Mouse (Mus musculus) gastrocnemius, postnatal 14 days (tissue): ENCODE results near the gene Map3k10. TPM values are rescaled to one million over a fixed set of nuclear protein-coding genes. Genes with fewer than 3 reads are reported as not detected.
"Not testable (repeated sequence)": the region's sequence is repeated elsewhere in the genome, so short reads cannot be mapped to it uniquely, and the experiment has no call there.

Source experiments
- DNase-seq: peaks from one replicate; pipeline ENCODE4 v3.0.0; 2021; ENCODE audit warnings: mixed read lengths
- intact Hi-C: fragments of 180-260 bp; cut with DNase I; formaldehyde crosslinking; loops from one replicate; pipeline ENCODE4 v1.15.1; 2025; ENCODE audit warnings: low total_unique reads
- total RNA-seq, 2 experiments: library from RNA; stranded (reverse); gene quantifications; 2 replicates each; pipeline ENCODE4 v1.2.3; 2021

Map3k10 gene
- total RNA-seq, 2 experiments from 2014 or later = 15.9 to 16.6 TPM

DNA sequence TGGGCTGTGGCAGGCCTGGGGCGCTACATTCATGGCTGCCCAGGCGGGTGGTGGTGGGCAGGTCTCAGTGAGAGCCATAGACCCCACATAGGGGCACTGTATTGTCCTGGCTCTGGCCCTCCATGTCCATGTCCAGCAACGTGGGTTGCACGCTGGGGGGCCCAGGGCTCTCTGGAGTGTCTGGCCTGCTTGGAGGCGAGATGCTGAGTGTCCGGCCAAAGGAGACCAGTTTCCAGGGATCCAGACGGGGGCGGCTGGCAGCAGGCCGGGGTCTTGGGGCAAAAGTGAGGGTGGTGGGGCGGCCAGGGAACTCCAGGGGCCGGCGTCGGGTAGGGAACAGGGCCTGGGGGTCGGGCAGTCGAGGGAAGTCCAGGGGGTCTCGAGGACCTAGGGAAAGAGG is 17.8 kb downstream of the Map3k10 start:
- DNase-seq = no peak
- intact Hi-C loops = loop anchor here (5.0 kb wide), 1 partner anchor 71 kb away; no protein-coding TSS in a partner anchor

DNA sequence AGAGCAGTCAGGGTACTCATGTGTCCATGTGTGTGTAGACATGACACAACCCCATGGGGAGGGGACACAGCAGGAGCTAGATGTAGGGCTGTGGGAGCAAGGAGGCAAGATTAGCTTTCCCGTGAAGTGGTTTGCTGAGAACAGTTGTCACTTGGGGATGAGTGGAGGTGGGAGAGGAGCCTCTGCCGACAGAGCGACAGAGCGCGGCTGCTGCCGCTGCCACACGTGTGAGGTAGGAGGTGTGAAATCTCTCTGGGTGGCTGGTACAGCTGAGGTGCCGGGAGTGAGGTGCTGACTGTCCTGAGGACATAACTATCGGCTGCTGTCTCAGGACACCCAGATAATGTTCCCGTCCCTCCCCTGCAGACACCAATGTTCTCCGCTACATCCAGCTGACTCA is 18.9 kb downstream of the Map3k10 start:
- intact Hi-C loops = loop anchor here (5.0 kb wide), 1 partner anchor 72 kb away; no protein-coding TSS in a partner anchor
- no peak for DNase-seq

DNA sequence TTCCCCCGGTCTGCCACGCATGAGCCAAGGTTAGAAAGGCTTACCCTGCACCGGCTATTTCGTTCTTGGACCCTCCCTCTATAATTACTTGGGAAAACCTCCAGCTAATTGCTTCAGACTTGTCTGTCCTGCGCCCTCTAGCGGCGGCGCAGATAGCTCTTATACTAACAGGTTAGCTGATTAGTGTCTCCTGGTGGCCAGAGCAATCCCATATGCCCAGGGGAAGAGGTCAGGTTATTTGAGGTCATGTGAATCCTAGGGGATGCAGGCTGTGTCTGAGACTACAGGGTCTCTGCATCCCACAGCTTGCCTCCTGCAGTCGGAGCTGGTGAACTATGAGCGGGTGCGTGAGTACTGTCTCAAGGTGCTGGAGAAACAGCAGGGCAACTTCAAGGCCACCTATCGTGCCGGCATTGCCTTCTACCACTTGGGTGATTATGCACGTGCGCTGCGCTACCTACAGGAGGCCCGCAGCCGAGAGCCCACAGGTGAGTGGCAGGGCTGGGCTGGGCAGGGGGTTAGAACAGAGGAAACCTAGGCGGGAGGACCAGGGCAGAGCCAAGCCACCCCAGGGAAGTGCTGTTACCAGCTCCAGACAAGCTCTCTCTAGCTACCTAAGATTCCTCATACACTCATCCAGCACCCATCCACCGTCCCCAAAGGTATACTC is 19.7 kb downstream of the Map3k10 start:
- DNase-seq = no peak
- intact Hi-C loops = loop anchor here (5.0 kb wide), 1 partner anchor 73 kb away; no protein-coding TSS in a partner anchor

DNA sequence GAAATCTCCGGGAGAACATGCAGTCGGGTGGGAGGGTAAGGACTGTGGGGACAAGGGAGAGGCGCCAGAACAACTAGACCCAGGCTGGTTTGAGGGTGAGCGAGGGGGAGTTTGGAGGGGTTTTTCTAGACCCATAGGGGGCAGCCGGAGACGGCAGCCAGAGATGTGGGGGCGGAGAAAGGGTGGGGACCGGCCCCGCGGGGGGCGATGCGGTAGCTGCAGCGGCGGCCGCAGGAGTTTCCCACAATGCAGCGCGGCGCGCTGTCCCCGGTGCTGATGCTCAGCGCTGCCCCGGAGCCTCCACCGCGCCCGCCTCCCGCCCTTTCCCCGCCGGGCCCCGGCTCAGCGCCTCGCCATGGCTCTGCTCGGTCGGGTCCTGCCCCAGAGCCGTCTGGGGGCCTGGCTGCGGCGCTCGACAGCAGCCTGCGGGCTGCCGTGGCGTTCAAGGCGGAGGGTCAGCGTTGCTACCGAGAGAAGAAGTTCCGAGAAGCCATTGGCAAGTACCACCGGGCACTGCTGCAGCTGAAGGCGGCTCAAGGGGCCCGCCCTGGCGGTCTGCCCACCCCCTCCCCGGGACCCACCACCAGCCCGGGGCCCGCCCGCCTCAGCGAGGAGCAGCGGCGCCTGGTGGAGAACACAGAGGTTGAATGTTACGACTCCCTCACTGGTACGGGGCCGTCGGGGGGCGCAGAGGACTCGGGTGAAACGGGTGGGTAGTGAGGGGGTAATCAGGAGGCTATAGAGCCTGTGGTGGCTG is 20.5 kb downstream of the Map3k10 start, which contains the start of gene Ttc9b:
TSS of gene Ttc9b (plus strand) at position 235 of the 757 bp plus-strand sequence.
- peak; percentile 39 for DNase-seq
- intact Hi-C loops = no loop called here

DNA sequence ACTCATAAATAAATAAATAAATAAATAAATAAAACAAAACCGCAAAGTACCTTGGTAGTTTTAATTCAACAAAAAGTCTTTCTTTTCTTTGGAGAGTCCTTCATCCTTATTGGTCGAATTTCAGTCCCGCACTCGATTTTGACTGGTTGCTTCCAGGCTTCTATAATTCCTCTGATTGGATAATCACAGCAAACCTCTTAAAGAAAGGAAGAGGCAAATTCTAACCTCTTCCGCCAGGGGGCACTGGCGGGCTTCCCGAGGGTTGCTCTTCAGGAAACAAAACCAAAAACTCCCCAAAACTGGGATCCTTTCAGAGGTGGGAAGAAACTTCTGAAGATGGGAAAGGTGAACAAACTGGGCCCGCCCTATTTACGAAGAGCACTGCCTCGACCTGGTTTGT is 23.4 kb downstream of the Map3k10 start:
- intact Hi-C loops = no loop called here
- DNase-seq = peak; percentile 75

DNA sequence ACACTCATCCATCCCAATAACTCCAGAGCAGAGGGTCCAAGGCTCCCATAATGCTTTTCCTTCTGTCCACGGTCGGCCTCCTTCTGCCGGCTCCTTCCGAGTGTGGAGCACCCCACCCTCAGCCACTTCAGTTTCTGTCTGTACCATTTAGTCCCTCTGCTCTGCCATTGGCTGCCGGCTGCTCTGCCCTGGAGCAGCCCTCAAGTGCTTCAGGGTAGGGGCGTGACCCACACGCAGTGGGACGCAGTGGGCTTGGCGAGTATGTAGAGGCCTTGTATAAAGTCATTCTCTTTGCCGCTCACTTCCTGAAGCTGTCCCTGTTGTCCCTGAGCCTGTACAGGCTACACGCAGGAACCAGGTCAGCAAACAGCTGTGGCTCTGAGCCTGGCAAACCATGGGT is 24.7 kb downstream of the Map3k10 start:
- intact Hi-C loops = no loop called here
- DNase-seq = no peak

DNA sequence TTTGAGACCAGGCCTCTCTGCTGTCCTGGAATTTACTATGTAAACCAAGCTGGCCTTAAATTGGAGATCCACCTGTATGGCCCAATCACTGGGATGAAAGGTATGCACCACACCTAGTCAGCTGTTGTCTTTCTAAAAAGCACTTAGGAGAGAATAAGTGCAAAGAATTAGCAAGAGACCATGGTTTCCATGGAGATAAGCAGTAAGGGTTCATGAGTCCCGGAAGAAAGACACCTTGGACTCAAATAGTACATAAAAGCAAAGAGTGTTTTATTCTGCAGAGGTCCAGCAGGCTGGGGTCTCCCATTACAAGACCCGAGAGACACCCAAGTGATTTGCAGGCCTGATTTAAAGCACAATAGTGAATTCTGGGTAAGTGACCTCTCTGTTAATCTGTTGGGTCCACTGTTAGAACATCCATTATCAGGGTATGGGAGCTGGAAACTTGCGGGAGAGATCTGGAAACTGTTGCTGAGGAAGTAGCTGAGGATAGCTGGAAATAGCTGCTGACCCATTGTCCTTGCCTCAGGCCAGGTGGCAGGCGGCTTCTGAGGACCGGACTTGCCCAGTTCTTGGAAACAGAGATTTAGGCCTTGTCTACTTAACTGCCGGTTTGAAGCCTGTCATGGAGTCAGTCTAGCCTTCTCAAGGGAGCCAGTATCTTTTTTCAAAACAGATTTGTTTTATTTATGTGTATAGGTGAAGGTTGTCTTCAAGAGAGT is 27.0 kb downstream of the Map3k10 start:
- DNase-seq = no peak
- intact Hi-C loops = no loop called here

DNA sequence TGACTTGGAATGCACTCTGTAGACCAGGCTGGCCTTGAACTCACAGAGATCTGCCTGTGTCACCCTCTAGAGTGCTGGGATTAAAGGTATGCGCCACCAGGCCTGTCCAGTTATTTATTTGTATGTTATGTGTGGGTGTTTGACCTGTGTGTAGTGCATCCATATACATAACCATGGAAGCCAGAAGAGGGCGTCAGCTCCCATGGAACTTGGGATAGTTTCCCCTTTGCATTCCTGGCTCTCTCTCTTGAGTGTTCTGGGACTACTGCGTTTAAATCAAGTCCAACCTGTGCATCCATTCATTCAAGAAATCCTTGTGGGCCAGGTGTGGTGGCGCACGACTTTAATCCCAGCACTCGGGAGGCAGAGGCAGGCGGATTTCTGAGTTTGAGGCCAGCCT is 27.9 kb downstream of the Map3k10 start:
- no peak for DNase-seq
- intact Hi-C loops = no loop called here

DNA sequence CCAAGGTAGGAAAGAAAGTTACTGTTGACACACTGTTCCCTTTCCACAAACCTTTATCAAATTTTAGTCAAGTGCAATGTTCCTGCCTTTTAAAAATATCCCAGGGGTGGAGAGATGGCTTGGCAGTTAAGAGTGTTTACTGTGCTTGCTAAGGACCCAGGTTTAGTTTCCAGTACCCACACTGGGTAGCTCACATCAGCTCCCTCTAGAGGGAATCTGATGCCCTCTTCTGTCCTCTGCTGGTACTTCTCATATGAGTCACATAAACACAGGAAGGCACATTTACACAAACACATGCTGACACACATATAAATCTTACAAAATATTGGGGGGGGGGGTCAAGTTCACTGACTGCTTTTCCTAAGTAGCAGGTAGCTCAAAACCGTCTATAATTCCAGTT is 29.9 kb downstream of the Map3k10 start:
- no peak for DNase-seq
- intact Hi-C loops = no loop called here

DNA sequence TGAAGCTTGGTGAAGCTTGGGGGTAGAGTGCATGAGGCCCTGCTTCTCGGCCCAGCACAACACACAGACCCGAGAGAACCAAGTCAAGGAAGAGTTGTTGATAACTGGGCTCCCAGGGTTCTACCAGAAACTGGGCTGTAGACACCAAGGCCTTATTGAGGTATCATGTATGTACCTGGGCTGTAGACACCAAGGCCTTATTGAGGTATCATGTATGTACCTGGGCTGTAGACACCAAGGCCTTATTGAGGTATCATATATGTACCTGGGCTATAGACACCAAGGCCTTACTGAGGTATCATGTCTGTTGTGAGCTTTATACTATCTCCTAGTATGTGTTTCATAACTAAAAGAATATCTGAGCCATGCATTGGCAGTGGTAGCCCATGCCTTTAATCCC is 39.3 kb downstream of the Map3k10 start:
- DNase-seq, intact Hi-C loops: not testable (repeated sequence)

DNA sequence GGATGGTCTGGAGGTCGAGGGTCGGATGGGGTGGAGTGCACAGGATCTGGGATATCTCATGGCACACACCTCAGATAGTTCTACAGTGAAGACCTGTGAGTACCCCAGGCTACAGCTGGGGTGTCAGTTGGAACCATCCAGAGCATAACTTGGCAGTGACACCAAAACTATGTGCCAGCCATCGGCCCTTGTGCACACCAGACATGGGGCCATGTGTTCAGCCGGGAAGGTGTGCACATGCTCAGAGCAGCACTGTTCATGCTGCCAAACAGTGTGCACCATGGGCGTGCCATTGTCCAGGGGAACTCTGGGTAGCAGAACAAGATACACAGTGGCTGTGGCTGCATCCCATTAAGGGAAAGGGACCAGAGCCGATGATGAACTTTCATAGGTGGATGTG is 39.7 kb downstream of the Map3k10 start:
- no peak for DNase-seq
- intact Hi-C loops = no loop called here

DNA sequence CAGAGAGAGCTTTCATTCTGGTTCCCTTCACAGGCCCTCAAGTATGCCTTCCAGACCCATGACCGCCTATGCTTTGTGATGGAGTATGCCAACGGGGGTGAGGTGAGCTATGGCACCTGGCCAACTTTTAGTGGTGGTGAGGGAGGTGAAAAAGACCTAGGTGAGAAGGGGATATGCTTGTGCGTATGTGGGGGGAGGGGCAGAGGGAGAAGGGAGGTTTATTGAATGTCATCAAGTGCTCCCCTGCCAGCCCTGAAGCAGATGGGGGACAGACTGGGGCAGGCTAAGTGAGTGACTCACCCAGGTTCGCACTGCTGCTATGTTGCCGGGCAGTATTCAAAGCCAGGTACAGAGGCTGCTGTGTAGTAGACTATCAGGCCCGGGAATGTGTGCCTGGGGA is 41.2 kb downstream of the Map3k10 start:
- intact Hi-C loops = no loop called here
- DNase-seq = no peak

DNA sequence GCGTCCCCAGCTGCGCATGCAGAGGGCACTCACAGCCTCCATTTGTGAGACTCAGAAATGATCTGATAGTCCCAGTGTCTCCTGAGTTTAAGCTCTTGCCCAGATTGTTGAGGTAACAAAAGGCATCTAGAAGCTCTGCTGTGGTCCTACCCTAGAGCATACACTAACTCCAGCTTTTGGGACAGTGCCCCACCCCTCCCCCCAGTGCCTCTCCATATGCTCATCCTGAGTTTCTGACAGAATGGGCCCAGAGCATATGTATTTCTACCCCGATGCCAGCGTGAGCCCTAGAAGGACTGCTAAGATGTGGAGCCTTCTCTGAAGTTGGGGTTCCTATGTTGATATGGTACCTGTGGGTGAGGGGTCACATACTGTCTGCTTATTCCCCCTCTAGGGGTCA is 43.0 kb downstream of the Map3k10 start:
- intact Hi-C loops = no loop called here
- no peak for DNase-seq

DNA sequence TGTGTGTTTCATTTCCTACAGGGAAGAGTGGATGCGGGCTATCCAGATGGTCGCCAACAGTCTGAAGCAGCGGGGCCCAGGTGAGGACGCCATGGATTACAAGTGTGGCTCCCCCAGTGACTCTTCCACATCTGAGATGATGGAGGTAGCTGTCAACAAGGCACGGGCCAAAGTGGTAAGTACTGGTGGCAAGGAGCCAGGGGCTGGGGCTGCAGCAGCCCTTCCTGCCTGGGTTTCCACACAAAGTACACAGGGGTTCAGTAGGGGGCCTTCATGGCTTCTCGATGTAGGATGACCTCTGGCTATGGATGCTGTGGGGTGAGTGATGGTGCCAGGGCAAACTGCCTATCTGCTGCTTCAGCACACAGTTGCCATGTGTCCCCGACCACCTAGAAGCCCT is 45.6 kb downstream of the Map3k10 start:
- DNase-seq, intact Hi-C loops: not testable (repeated sequence)

DNA sequence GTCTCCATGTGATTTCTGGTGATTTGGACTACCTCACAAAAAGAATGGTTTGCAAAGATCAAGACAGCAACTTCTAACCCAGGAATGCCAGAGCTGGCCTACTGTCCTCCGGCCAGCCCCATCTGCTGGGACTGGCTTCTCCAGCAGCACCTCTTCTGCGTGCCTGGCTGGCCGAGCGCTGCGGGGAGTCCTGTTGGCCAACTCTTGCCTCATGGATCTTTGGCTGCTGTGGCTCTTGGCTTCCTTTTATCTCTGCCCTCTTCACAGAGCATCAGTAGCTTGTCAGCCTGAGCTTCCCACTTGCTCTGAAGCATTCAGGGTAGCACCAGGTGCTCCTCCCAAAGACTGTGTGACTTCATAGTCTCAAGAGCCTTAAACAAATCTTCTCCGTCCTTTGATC is 46.2 kb downstream of the Map3k10 start:
- intact Hi-C loops = no loop called here
- DNase-seq = no peak

DNA sequence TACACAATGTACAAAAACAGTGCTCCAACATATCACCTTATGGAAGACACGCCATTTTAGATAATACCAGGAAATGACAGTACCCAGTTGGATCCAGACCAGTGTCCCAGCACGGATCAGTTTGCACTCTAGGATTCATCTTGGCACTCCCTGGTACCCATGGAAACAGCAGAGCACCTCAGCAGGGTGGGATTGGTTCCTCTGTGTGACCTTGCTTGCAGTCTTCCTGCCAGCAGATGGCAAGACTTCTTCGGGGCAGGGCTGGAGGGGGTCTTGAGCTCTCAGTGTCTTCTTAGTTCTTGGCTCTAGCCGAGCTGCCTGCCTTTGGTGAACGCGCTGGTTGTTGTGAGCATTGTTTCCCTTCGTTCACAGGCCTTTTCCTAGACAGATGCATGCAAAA is 46.7 kb downstream of the Map3k10 start:
- no peak for DNase-seq
- intact Hi-C loops = no loop called here

DNA sequence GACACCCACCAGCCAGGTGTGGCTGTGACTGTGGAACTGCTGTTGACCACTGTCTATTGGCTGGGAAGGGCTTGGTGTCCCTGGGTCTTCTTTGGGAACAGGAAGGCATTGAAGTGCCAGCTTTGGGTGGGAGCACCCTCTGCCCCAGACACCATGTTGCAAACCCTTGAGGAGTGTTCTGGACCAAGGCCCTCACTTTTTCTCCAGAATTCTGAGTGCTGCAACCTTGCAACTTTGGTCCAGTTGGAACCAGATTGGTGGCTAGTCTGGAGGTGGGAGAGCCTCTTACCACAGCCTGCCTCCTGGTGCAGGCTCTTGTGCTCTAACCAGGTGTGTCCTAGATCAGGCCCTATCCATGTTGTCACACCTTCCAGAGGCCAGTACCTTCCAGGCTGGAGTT is 49.4 kb downstream of the Map3k10 start:
- no peak for DNase-seq

DNA sequence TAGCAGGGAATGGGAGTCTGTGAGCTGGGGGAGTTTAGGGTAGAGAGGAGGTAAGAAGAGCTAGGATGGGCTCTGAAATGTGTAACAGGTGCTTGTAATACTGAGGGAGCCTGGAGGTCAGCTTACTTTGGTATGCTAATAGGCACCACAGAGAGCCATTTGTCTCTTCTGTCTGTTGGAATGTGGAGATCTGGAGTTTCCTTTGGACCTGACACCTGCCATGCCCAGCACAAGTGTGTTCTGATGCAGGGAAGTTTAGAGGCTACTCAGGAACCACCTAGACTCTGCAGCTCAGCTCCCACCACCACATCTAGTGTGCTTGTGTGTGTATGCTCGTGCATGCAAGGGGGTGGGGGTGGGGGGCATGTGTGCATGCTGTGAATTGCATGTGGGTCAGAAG is 52.2 kb downstream of the Map3k10 start:
- intact Hi-C loops = no loop called here
- DNase-seq = no peak

More for the DNA sequence above, 49.4 kb downstream of the Map3k10 start:
- intact Hi-C loops = no loop called here

DNA sequence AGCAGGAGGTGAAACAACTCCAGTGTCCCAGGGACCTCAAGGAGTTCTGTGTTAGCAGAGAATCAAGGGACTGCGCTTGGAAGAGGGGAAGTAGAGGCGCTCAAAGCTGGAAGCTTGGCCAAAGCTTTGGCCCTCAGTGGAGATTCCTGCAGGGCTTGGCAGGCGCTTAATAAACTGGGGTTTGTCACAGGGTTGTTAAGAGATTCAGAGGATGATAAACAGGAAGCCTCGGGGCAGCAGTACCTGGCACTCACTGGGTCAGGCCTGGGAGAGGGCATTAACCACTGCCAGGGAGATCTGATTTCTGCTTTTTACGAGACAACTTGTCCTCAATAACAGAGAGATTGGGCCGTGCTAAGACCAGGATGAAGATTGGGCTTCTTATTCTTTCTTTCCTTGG is 53.4 kb downstream of the Map3k10 start:
- intact Hi-C loops = no loop called here
- no peak for DNase-seq

DNA sequence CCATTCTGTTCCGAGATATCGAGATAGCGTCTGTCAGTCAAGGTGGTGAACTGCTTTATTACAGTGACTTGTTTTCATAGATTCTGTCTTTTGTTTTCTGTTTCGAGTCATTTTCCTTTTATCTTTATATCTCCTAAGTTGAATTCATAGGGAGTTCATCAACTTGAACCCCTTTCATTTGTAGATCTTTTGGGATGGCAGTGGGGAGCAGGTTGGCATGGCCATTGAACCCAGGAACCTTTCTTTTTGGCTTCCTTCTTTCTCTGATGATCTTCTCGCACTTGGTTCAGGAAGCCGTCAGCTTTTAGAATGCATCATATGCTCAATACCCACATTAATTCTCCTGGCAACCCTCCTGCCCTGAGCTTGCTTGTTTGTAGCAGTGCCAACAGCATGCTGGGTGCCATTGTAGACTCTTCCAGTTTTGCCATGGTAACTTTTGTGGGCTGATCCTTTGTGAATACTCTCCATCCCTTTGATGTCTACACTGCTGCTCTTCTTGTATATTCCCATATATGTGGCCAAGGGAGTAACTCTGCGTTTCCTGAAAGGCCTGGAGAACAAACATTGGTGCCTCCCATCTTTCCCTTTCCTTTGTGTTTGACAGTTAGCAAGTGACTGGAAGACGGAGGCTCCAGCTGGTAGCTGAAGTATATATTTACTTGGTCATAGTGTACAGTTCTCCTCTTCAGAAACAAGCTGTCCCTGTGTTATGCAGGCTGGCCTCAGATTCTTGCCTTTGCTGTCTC is 60.5 kb downstream of the Map3k10 start:
- intact Hi-C loops = no loop called here
- DNase-seq = no peak
